15 mouse cellular contexts compared by ENCODE assay signal in the genomic region with DNA sequence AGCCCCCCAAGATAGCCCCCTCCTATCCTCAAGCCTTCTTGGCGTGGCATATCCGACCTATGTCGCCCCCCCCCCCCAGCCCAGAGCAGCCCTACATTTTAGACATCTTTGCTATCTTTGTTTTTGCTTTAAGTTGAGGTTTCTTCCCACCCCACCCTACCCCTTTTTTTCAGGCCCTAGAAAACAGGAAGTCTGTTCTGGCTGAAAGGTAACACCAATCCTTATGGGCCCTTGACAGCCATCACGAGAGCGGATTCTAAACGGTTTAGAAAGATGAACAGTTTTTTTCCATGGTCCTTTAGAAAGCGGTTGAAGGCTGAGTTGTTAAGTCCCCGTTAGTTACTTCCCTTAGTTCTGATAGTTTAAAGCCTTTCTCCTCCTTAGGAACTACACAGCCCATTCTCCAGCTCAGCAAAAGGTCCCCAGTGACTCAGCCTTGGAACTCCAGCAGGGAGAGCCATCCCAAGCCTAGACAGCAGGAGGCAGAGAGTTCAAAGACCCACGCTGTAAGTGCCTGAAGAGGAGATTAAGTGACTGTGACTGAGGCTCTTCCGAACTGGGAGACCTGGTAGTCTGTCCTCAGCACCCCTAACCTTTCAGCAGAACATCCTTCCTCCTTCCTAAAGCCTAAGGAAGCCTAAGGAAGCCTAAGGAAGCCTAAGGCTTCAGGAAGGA. TPM values are rescaled to one million over a fixed set of nuclear protein-coding genes. Genes with fewer than 3 reads are reported as not detected.
A peak's percentile ranks its signal among the peaks of the same experiment; 100 is the strongest.
DNase-seq lines count a peak whose midpoint lies in the region; ATAC-seq and TF ChIP-seq lines count a peak whose summit lies in the region.
"Had no signal": no experiment of that assay in that cellular context is flagged by ENCODE, and none has a peak within 500 bp of the region (broad histone marks: within the 10 kb centered on the region; RNA-seq: fewer than 3 reads in every experiment).

No protein-coding gene starts in this region.

- no peaks in the 10 kb centered on the region for H3K36me3 ChIP-seq in lung, embryonic 15.5 days
- H3K36me3 ChIP-seq in G1E (replicated peaks), result no peaks in the 10 kb centered on the region
- H3K36me3 ChIP-seq in forebrain, embryonic 12.5 days (replicated peaks), result no peaks in the 10 kb centered on the region
- H3K36me3 ChIP-seq: hindbrain, embryonic 15.5 days; limb, embryonic 15.5 days had no signal

- no peak for ATAC-seq in CD4-positive, CD25-positive, alpha-beta regulatory T cell, adult 4 months
- no peak for ATAC-seq in lung, embryonic 15.5 days (ENCODE audit: borderline replicate concordance, extremely low read depth, low FRiP score, low TSS enrichment)
- ATAC-seq in G1E (ENCODE audit: extremely low read depth, insufficient number of reproducible peaks, low FRiP score, poor library complexity, severe bottlenecking), result no peak
- no peak for ATAC-seq in forebrain, embryonic 12.5 days (ENCODE audit: low FRiP score)

- no peaks in the 10 kb centered on the region for H3K27me3 ChIP-seq in lung, embryonic 15.5 days
- peaks cover 24% of the 10 kb centered on the region for H3K27me3 ChIP-seq in G1E (ENCODE audit: insufficient read depth, low read length)
- no peaks in the 10 kb centered on the region for H3K27me3 ChIP-seq in forebrain, embryonic 12.5 days
- H3K27me3 ChIP-seq: hindbrain, embryonic 15.5 days; limb, embryonic 15.5 days had no signal

- no peaks in the 10 kb centered on the region for H3K9me3 ChIP-seq in lung, embryonic 15.5 days
- no peaks in the 10 kb centered on the region for H3K9me3 ChIP-seq in G1E (replicated peaks)
- H3K9me3 ChIP-seq in forebrain, embryonic 12.5 days, result no peaks in the 10 kb centered on the region
- H3K9me3 ChIP-seq: hindbrain, embryonic 15.5 days; limb, embryonic 15.5 days had no signal

- peak; percentile 26 for DNase-seq in CD4-positive, CD25-positive, alpha-beta regulatory T cell, adult 2 months (ENCODE audit: low read depth, low spot score)
- no peak for DNase-seq in lung, postnatal 25 days (ENCODE audit: low spot score)
- DNase-seq in G1E (ENCODE audit: low spot score), result peak; percentile 19
- peak; percentile 46 for DNase-seq in naive thymus-derived CD4-positive, alpha-beta T cell, adult 2 months (ENCODE audit: low read depth)
- DNase-seq in ovary, postnatal 10 days (ENCODE audit: low spot score), result no peak
- DNase-seq: adrenal gland, postnatal 36 days; cerebellum, postnatal 25 days; kidney, adult 18-20 months; lung, adult 18-20 months had no signal

- no peak overlapping the region for H3K9ac ChIP-seq in lung, embryonic 15.5 days
- H3K9ac ChIP-seq in forebrain, embryonic 12.5 days, result no peak overlapping the region
- H3K9ac ChIP-seq: hindbrain, embryonic 15.5 days; limb, embryonic 15.5 days had no signal

- H3K4me2 ChIP-seq in lung, embryonic 15.5 days, result no peak overlapping the region
- H3K4me2 ChIP-seq in forebrain, embryonic 12.5 days, result no peak overlapping the region
- H3K4me2 ChIP-seq: hindbrain, embryonic 15.5 days; limb, embryonic 15.5 days had no signal

- WGBS in lung, embryonic 15.5 days, result 45% methylated on average over 10 of the region's 10 CpGs
- 62% methylated on average over 8 of the region's 10 CpGs for WGBS in forebrain, embryonic 12.5 days

- peaks cover 42% of the 10 kb centered on the region for H3K4me1 ChIP-seq in lung, embryonic 15.5 days
- peaks cover 37% of the 10 kb centered on the region for H3K4me1 ChIP-seq in G1E (ENCODE audit: insufficient read depth, low read depth, low read length)
- H3K4me1 ChIP-seq in forebrain, embryonic 12.5 days, result peaks cover 24% of the 10 kb centered on the region

- no peak overlapping the region for H3K4me3 ChIP-seq in lung, embryonic 15.5 days
- H3K4me3 ChIP-seq in G1E (ENCODE audit: low read depth, low read length), result no peak overlapping the region
- H3K4me3 ChIP-seq in forebrain, embryonic 12.5 days (replicated peaks), result no peak overlapping the region
- H3K4me3 ChIP-seq: hindbrain, embryonic 15.5 days; left cerebral cortex, adult 2 months; limb, embryonic 15.5 days had no signal

- TF ChIP-seq CTCF in G1E (IDR thresholded peaks at IDR 0.05; ENCODE audit: low read depth, low read length), result no peak

- H3K27ac ChIP-seq in lung, embryonic 15.5 days, result peak overlapping the region; percentile 44; the same call in 1 of the 2 replicates
- H3K27ac ChIP-seq in forebrain, embryonic 12.5 days, result no peak overlapping the region
- H3K27ac ChIP-seq: hindbrain, embryonic 15.5 days; left cerebral cortex, adult 2 months; limb, embryonic 15.5 days had no signal

RNA-seq across cellular contexts. Expression of a gene that starts 2.6 kb away (rescaled TPM):
- 1 to 10 TPM; 2.6 to 5.6 TPM for polyA plus RNA-seq in CD4-positive, CD25-positive, alpha-beta regulatory T cell, adult 4 months (2017; shearing (Covaris generic))
- 100 and 110 TPM in 2 replicates for polyA plus RNA-seq in lung, embryonic 15.5 days (2015; fragmentation: Nextera tagmentation; extraction: Ambion mirVana)
- 21.9 and 22.1 TPM in 2 replicates for total RNA-seq in G1E (2014; fragmentation: Nextera tagmentation)
- 6.0 and 6.1 TPM in 2 replicates for total RNA-seq in G1E (2017)
- polyA plus RNA-seq in G1E (2012), result 11.9 and 13.5 TPM in 2 replicates
- 62.7 and 67.9 TPM in 2 replicates for polyA plus RNA-seq in forebrain, embryonic 12.5 days (2016; fragmentation: Nextera tagmentation; extraction: Ambion mirVana)

RNA-seq across cellular contexts. Expression of a gene that starts 23.8 kb away (rescaled TPM):
- 1 to 10 TPM; 2.6 to 6.1 TPM for polyA plus RNA-seq in CD4-positive, CD25-positive, alpha-beta regulatory T cell, adult 4 months (2017; shearing (Covaris generic))
- polyA plus RNA-seq in lung, embryonic 15.5 days (2015; fragmentation: Nextera tagmentation; extraction: Ambion mirVana), result 32.5 and 37.2 TPM in 2 replicates
- total RNA-seq in G1E (2014; fragmentation: Nextera tagmentation), result 17.6 and 20.2 TPM in 2 replicates
- total RNA-seq in G1E (2017), result 5.8 and 7.6 TPM in 2 replicates
- polyA plus RNA-seq in G1E (2012), result 0.35 and 0.52 TPM in 2 replicates
- polyA plus RNA-seq in forebrain, embryonic 12.5 days (2016; fragmentation: Nextera tagmentation; extraction: Ambion mirVana), result 65.0 and 69.8 TPM in 2 replicates

RNA-seq across cellular contexts. Expression of a gene that starts 30.3 kb away (rescaled TPM):
- 1 to 10 TPM; 1.4 to 2.0 TPM for polyA plus RNA-seq in CD4-positive, CD25-positive, alpha-beta regulatory T cell, adult 4 months (2017; shearing (Covaris generic))
- 19.7 and 20.5 TPM in 2 replicates for polyA plus RNA-seq in lung, embryonic 15.5 days (2015; fragmentation: Nextera tagmentation; extraction: Ambion mirVana)
- total RNA-seq in G1E (2014; fragmentation: Nextera tagmentation), result 0.90 and 1.2 TPM in 2 replicates
- total RNA-seq in G1E (2017), result 0.44 and 0.93 TPM in 2 replicates
- polyA plus RNA-seq in G1E (2012), result 0.03 and 0.09 TPM in 2 replicates
- 17.7 and 22.4 TPM in 2 replicates for polyA plus RNA-seq in forebrain, embryonic 12.5 days (2016; fragmentation: Nextera tagmentation; extraction: Ambion mirVana)

RNA-seq across cellular contexts. Expression of a gene that starts 39.5 kb away (rescaled TPM):
- polyA plus RNA-seq in CD4-positive, CD25-positive, alpha-beta regulatory T cell, adult 4 months (2017; shearing (Covaris generic)), result 100 to 1,000 TPM; 319 to 423 TPM
- 484 and 512 TPM in 2 replicates for polyA plus RNA-seq in lung, embryonic 15.5 days (2015; fragmentation: Nextera tagmentation; extraction: Ambion mirVana)
- total RNA-seq in G1E (2014; fragmentation: Nextera tagmentation), result 409 and 426 TPM in 2 replicates
- total RNA-seq in G1E (2017), result 215 and 235 TPM in 2 replicates
- 122 and 136 TPM in 2 replicates for polyA plus RNA-seq in G1E (2012)
- polyA plus RNA-seq in forebrain, embryonic 12.5 days (2016; fragmentation: Nextera tagmentation; extraction: Ambion mirVana), result 331 and 341 TPM in 2 replicates

RNA-seq across cellular contexts. Expression of a gene that starts 39.6 kb away (rescaled TPM):
- 10 to 100 TPM; 14.8 to 22.7 TPM for polyA plus RNA-seq in CD4-positive, CD25-positive, alpha-beta regulatory T cell, adult 4 months (2017; shearing (Covaris generic))
- polyA plus RNA-seq in lung, embryonic 15.5 days (2015; fragmentation: Nextera tagmentation; extraction: Ambion mirVana), result 29.6 and 35.5 TPM in 2 replicates
- total RNA-seq in G1E (2014; fragmentation: Nextera tagmentation), result 24.2 TPM in 2 replicates
- total RNA-seq in G1E (2017), result 11.9 and 14.6 TPM in 2 replicates
- polyA plus RNA-seq in G1E (2012), result 1.5 and 3.6 TPM in 2 replicates
- polyA plus RNA-seq in forebrain, embryonic 12.5 days (2016; fragmentation: Nextera tagmentation; extraction: Ambion mirVana), result 30.5 and 30.7 TPM in 2 replicates

Comparison
In these comparisons a context has a peak if more than half of its experiments do, and no peak if none do; other contexts are left out.
1. DNase-seq: peak in CD4-positive, CD25-positive, alpha-beta regulatory T cell, adult 2 months (single experiment), G1E (single experiment) and naive thymus-derived CD4-positive, alpha-beta T cell, adult 2 months (single experiment); none in lung, postnatal 25 days (single experiment) and ovary, postnatal 10 days (single experiment).